Mouse (Mus musculus) ES-E14 (cell line): Measurements from ENCODE around the gene Ints6.

Source experiments
- CHD2 ChIP-seq: IDR thresholded peaks from 2 replicates; pipeline ENCODE4 v1.6.1; 2014; ENCODE audit warnings: mild to moderate bottlenecking, low read depth, low read length, inconsistent platforms
- ZC3H11A ChIP-seq: IDR thresholded peaks from 2 replicates; pipeline ENCODE4 v1.6.1; 2012; ENCODE audit warnings: low read depth, mild to moderate bottlenecking, inconsistent platforms, low read length, borderline replicate concordance

GRCm38 (mm10) chr14:62731902-62732301 is 29.1 kb downstream of the Ints6 start:
- TF ChIP-seq CHD2 (no peak), ZC3H11A (no peak)
